Comparison of ENCODE assay signal across 1 mouse cellular context in the genomic region with DNA sequence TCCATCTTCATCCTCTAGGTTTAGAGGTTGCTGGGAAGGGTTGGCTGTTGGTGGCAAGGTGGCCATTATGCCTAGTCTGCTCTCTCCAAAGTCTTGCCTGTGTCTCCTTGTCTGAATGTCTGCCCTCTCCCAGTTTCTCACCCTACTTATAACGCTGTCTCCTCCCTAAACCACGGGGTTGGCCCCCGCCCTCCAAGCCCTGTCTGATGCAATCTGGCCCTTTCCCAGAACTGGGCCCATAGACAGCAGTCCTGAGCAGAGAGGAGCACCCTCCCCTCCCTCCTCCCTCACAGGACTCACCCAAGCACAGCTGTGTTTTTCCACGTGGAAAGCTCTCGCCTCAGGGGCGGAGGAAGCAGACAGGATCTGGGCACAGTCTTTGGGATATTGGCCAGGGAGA.
A peak's percentile ranks its signal among the peaks of the same experiment; 100 is the strongest.
TF ChIP-seq lines count a peak whose summit lies in the region.

No protein-coding gene starts in this region.

TF ChIP-seq in CH12.LX, 34 proteins besides CTCF, POLR2A, EP300 and RAD21:
- TF ChIP-seq SIN3A (IDR thresholded peaks at IDR 0.05; ENCODE audit: low read length) (no peak), NELFE (IDR thresholded peaks at IDR 0.05; ENCODE audit: low read depth, low read length) (peak; percentile 53), UBTF (IDR thresholded peaks at IDR 0.05; ENCODE audit: low read depth, low read length) (no peak), ZKSCAN1 (IDR thresholded peaks at IDR 0.05; ENCODE audit: borderline replicate concordance, low read depth, low read length) (no peak), TCF12 (IDR thresholded peaks at IDR 0.05; ENCODE audit: low read depth, low read length) (peak; percentile 39; the same call in 1 of the 2 replicates), MAZ (IDR thresholded peaks at IDR 0.05; ENCODE audit: low read depth, low read length) (peak; percentile 65), PAX5 (IDR thresholded peaks at IDR 0.05; ENCODE audit: low read length) (no peak), GABPA (IDR thresholded peaks at IDR 0.05; ENCODE audit: insufficient replicate concordance, low read depth, low read length) (no peak), MYC (IDR thresholded peaks at IDR 0.05; ENCODE audit: low read depth, low read length) (no peak), MEF2A (IDR thresholded peaks at IDR 0.05; ENCODE audit: borderline replicate concordance, low read depth, low read length) (0 out of 2 replicates have a peak, but pooled peaks have one; percentile 5), SMC3 (IDR thresholded peaks at IDR 0.05; ENCODE audit: low read depth, low read length) (no peak), CHD2 (IDR thresholded peaks at IDR 0.05; ENCODE audit: low read length) (no peak), TBP (conservative IDR thresholded peaks at IDR 0.05; ENCODE audit: low read depth, low read length) (peak; percentile 78)
